Mouse (Mus musculus) kidney, adult 9 months (tissue): Measurements from ENCODE around the gene Trim43b.
A peak's percentile ranks its signal among the peaks of the same experiment; 100 is the strongest.
"Not testable (repeated sequence)": the region's sequence is repeated elsewhere in the genome, so short reads cannot be mapped to it uniquely, and the experiment has no call there.

Source experiments
- DNase-seq: peaks from one replicate; pipeline ENCODE4 v3.0.0; 2022

The Trim43b gene

GRCm38 (mm10) chr9:89092735-89093134, at the start of gene Trim43b:
Gene Trim43b, minus strand, starts transcription at chr9:89092835.
- DNase-seq, result not testable (repeated sequence)

- DNase-seq, result not testable (repeated sequence)
Observed at GRCm38 (mm10) chr9:89104576-89104975, 11.9 kb upstream of the Trim43b start.

GRCm38 (mm10) chr9:89086746-89087145, 5.9 kb downstream of the Trim43b start:
- DNase-seq, result not testable (repeated sequence)

- not testable (repeated sequence) for DNase-seq
Observed at GRCm38 (mm10) chr9:89079637-89080036, 13.0 kb downstream of the Trim43b start.

GRCm38 (mm10) chr9:89076508-89076907, 16.1 kb downstream of the Trim43b start:
- not testable (repeated sequence) for DNase-seq

GRCm38 (mm10) chr9:89067143-89067501, 25.5 kb downstream of the Trim43b start:
- not testable (repeated sequence) for DNase-seq

- DNase-seq, result peak; percentile 77
Observed at GRCm38 (mm10) chr9:89066378-89067142, 26.1 kb downstream of the Trim43b start.
